Mouse (Mus musculus) forebrain, embryonic 12.5 days (tissue): ENCODE measurements at regions not wholly inside any gene's neighbourhood (a gene's known extent, or its start where the extent isn't known, plus 50 kb on each side); places are given as distances from the start of the nearest gene placed in this dataset.
A peak's percentile ranks its signal among the peaks of the same experiment; 100 is the strongest.

Source experiments
- ATAC-seq: fragments of 200-750 bp; cut with Nextera tagmentation; 2 replicates; pipeline ENCODE4 v1.8.0; 2017; ENCODE audit warnings: moderate TSS enrichment; ENCODE audit not compliant: low FRiP score
- H3K27ac ChIP-seq: fragments of 300-500 bp; sonication (generic); 2 replicates; pipeline ENCODE4 v1.5.1; 2016; ENCODE audit warnings: mild to moderate bottlenecking
- H3K27me3 ChIP-seq: fragments of 300-500 bp; sonication (generic); 2 replicates; pipeline ENCODE4 v1.6.1; 2016; ENCODE audit warnings: mild to moderate bottlenecking
- H3K36me3 ChIP-seq: fragments of 300-500 bp; sonication (generic); replicated peaks from 2 replicates; pipeline ENCODE4 v1.6.1; 2016; ENCODE audit warnings: mild to moderate bottlenecking
- H3K4me1 ChIP-seq: fragments of 300-500 bp; sonication (generic); 2 replicates; pipeline ENCODE4 v1.6.1; 2016
- H3K4me2 ChIP-seq: fragments of 300-500 bp; sonication (generic); 2 replicates; pipeline ENCODE4 v1.6.1; 2016; ENCODE audit warnings: mild to moderate bottlenecking, moderate library complexity
- H3K4me3 ChIP-seq: fragments of 300-500 bp; sonication (generic); replicated peaks from 2 replicates; pipeline ENCODE4 v1.5.1; 2016; ENCODE audit warnings: mild to moderate bottlenecking
- H3K9ac ChIP-seq: fragments of 300-500 bp; sonication (generic); 2 replicates; pipeline ENCODE4 v1.6.1; 2016; ENCODE audit warnings: mild to moderate bottlenecking
- H3K9me3 ChIP-seq: fragments of 300-500 bp; sonication (generic); 2 replicates; pipeline ENCODE4 v1.6.1; 2016
- WGBS: fragments of 180-500 bp; shearing (Covaris S2); methylation state at CpG from one replicate; pipeline ENCODE4 v1.1.7; 2016; 5-methylcytosine and 5-hydroxymethylcytosine counted together

DNA sequence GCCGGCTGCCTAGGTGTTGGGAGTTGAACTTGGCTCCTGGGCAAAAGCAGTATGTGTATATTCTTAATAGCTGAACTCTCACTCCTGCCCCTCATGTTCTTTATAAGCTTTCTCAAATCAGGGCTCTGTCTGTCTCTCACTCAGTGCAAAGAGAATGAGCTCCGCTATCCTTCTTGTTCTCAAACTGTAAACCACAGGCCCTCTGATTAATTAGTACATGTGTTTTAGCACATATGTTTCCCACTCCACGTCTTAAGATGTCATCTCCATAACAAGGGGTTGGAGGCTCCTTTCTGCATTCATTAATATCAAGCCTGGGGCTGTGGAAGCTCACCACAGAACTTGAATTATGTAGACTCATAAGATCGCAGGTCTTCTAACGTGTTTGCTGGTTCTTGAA lies 104.7 kb downstream of the Nsun3 start:
- H3K36me3 ChIP-seq, result no peaks in the 10 kb centered on the region
- no peaks in the 10 kb centered on the region for H3K4me1 ChIP-seq
- no peaks in the 10 kb centered on the region for H3K9me3 ChIP-seq
- no peak overlapping the region for H3K4me3 ChIP-seq
- no peak overlapping the region for H3K9ac ChIP-seq
- no peak overlapping the region for H3K4me2 ChIP-seq
- H3K27ac ChIP-seq, result no peak overlapping the region
- H3K27me3 ChIP-seq, result no peaks in the 10 kb centered on the region
- no peak for ATAC-seq
- WGBS, result 67% methylated on average over 5 of the region's 5 CpGs

DNA sequence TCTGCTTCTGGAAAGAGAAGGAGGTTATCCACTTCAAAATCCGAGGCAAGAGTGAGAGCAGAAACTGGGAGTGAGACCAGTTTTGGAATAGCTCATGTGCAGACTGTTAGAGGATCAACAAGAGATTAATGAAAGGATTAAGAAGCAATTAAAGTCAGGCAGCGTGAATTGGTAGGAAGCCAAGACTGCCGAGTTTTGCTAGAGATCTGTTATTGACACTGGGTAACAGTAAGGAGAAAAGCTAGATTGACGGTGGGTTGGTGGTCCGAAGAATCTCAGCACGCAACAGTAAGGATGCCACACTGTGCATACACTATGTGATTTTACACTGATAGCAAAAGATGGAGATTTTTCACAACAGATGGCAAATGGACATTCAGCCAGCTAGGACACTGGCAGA lies 109.8 kb downstream of the Nsun3 start:
- Histone ChIP-seq H3K4me2 (no peak overlapping the region), H3K9ac (no peak overlapping the region), H3K9me3 (no peaks in the 10 kb centered on the region), H3K4me1 (no peaks in the 10 kb centered on the region), H3K4me3 (no peak overlapping the region), H3K27me3 (no peaks in the 10 kb centered on the region), H3K27ac (no peak overlapping the region), H3K36me3 (no peaks in the 10 kb centered on the region)
- peak; percentile 72; the same call in 1 of the 2 replicates for ATAC-seq
- 60% methylated on average over 6 of the region's 6 CpGs for WGBS

DNA sequence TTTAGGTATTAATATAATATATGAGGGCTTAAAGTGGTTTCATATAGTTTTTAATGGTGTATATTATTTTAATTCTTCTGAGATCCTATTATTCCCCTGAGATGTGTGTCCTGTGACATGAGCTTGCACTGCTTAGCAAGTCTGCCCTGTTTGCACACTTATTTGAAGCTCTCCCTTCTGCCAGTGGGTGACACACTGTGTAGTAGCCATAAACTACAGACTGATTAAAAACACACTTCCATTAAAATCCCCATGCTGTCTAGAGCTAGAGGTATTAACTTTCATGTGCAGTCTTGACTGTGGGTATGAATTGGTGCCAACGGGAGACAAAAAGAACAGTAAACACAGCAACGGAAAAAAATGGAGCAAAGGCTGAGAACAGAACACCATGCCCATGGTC lies 129.2 kb downstream of the Nsun3 start:
- Histone ChIP-seq H3K36me3 (no peaks in the 10 kb centered on the region), H3K4me1 (no peaks in the 10 kb centered on the region)
- no peak for ATAC-seq

DNA sequence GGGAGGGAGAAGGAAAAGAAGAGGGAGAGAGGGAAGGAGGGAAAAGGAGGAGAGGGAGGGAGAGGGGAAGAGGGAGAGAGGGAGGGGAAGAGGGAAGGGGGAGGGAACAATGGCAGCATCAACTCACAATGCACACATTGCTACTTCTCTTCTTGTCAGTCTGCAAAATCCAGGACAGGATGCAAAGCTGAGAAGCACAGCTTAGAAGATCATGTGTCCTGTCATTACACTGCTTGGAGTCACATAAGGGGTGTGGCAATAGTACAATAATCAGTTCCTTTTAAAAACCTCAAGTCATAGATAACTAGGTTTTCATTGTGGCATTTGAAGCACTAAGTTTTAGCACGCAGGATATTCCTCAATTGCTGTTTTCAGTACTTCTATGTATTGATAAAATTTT lies 132.2 kb downstream of the Nsun3 start:
- no peaks in the 10 kb centered on the region for H3K4me1 ChIP-seq
- WGBS, result 83% methylated on average over 1 of the region's 1 CpGs
- no peaks in the 10 kb centered on the region for H3K9me3 ChIP-seq
- peak; percentile 61; the same call in 1 of the 2 replicates for ATAC-seq
- no peaks in the 10 kb centered on the region for H3K36me3 ChIP-seq
- no peak overlapping the region for H3K27ac ChIP-seq
- no peak overlapping the region for H3K4me3 ChIP-seq
- H3K27me3 ChIP-seq, result no peaks in the 10 kb centered on the region
- H3K4me2 ChIP-seq, result no peak overlapping the region
- no peak overlapping the region for H3K9ac ChIP-seq

More for the DNA sequence above, 129.2 kb downstream of the Nsun3 start:
- no peak overlapping the region for H3K4me2 ChIP-seq
- H3K27ac ChIP-seq, result no peak overlapping the region
- H3K4me3 ChIP-seq, result no peak overlapping the region
- H3K9me3 ChIP-seq, result no peaks in the 10 kb centered on the region
- H3K9ac ChIP-seq, result no peak overlapping the region
- H3K27me3 ChIP-seq, result no peaks in the 10 kb centered on the region
- 81% methylated on average over 2 of the region's 2 CpGs for WGBS

DNA sequence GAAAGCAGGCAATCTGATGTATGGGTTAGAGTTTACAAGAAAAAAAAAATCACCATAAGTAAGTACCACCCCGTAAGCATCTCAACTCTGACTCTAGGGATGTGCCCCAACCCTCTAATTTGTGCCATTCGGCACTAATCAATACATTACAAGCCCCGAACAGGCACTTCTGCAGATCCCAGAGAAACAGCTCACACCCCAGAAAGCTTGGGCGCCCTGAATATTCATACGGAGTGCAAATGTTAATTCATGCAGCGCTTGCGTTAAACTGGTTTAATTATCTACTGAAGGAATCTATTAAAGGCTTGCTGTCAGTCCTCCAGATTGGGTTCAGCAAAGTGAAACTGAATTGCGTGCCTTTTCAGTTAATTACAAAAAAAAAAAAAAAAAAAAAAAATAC lies 132.8 kb downstream of the Nsun3 start:
- Histone ChIP-seq H3K9me3 (no peaks in the 10 kb centered on the region), H3K27me3 (no peaks in the 10 kb centered on the region), H3K4me2 (peak overlapping the region; percentile 31; the same call in 1 of the 2 replicates), H3K27ac (no peak overlapping the region), H3K9ac (no peak overlapping the region), H3K36me3 (no peaks in the 10 kb centered on the region), H3K4me3 (no peak overlapping the region), H3K4me1 (no peaks in the 10 kb centered on the region)
- 21% methylated on average over 8 of the region's 8 CpGs for WGBS
- peak; percentile 69 for ATAC-seq

DNA sequence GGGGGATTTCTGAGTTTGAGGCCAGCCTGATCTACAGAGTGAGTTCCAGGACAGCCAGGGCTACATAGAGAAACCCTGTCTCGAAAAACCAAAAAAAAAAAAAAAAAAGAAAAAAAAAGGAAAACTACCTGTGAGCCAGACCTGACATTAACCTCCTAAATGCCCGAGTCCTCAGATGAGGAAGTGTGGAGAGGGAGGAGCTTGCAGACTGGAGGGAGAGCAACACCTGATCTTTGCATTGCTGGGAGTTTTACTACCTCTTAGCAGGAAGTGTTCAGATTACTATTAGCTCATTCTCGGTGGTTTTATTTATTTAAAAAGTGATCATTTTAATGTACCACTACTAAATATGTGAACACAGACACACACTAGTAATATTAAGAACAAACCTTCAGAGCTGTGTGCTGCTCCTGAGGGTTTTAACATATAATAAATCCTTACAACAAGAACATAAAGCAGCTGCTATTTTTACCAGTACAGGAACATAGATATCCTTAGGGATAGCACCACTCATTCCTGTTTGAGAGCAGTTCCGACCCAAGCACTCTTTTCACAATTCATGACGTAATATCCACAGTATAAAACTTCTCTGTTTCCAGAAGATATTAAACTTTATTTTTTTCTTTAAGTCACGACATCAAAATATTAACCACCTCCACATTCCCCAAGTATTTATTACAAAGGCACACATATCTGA lies 133.7 kb downstream of the Nsun3 start:
- no peak for ATAC-seq
- WGBS, result 87% methylated on average over 5 of the region's 6 CpGs
- H3K27me3 ChIP-seq, result no peaks in the 10 kb centered on the region
- H3K4me3 ChIP-seq, result no peak overlapping the region
- no peak overlapping the region for H3K27ac ChIP-seq
- H3K4me2 ChIP-seq, result no peak overlapping the region
- no peaks in the 10 kb centered on the region for H3K4me1 ChIP-seq
- H3K9me3 ChIP-seq, result no peaks in the 10 kb centered on the region
- H3K36me3 ChIP-seq, result no peaks in the 10 kb centered on the region
- H3K9ac ChIP-seq, result no peak overlapping the region

DNA sequence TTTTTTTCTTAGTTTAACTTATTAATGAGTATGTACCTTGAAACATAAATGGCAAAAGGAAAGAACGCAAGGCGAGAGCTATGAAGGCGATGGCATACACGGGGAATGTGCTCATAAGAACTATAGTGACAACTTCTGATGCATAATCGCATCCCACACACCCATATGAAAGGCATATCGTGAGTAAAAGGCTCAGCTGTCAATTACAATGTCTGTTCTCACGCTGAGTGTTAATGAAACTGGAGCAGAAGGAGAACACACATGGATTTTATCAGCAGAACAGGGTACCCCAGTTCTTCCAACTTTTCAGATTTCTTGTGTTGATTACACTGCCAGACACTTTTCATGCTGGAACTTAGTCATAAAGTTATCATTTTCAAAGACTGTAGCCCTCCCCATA lies 135.8 kb downstream of the Nsun3 start:
- Histone ChIP-seq H3K4me3 (no peak overlapping the region), H3K9me3 (no peaks in the 10 kb centered on the region), H3K4me2 (no peak overlapping the region), H3K27ac (no peak overlapping the region), H3K27me3 (no peaks in the 10 kb centered on the region), H3K36me3 (no peaks in the 10 kb centered on the region), H3K4me1 (no peaks in the 10 kb centered on the region), H3K9ac (no peak overlapping the region)
- 82% methylated on average over 7 of the region's 7 CpGs for WGBS
- ATAC-seq, result no peak

DNA sequence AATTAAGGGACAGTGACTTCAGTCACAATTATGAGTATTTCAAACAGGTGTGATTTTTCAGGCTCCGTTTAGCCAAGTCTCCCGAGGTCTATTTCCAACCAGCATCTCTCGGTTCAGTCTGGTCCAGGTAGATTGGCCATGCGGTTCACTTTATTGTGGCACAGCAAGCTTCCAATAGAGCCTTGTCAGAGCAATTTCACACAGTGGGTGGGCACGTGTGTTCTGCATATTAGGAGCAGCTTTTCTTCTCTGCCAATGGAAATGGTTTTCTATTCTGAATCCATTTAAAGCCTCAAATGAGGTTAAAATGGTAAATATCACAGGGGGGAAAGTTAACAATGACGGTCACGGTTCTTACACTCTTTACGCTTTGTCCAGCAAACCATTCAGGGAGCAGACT lies 138.3 kb downstream of the Nsun3 start:
- 59% methylated on average over 8 of the region's 8 CpGs for WGBS
- no peak for ATAC-seq
- H3K9ac ChIP-seq, result no peak overlapping the region

DNA sequence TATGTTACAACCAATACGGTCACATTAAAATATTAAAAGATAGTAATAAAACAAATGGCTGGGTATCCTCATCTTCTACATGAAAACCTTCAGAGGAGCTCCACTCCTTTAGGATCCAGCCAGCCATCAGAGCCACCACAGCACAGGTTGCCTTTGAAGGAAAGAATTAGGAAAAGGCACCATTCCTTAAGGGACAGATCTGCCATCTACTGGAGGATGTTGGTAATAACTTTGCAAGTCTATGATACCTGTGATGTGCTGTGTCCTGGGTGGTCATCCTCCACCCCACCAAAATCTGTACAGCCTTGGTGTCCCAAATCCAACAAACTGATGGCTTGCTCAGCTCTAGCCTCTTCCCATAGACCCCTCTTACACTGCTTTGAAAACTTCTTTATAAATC lies 140.5 kb downstream of the Nsun3 start:
- peak; percentile 64 for ATAC-seq

More for the DNA sequence above, 138.3 kb downstream of the Nsun3 start:
- Histone ChIP-seq H3K9me3 (no peaks in the 10 kb centered on the region), H3K4me3 (no peak overlapping the region), H3K27me3 (no peaks in the 10 kb centered on the region), H3K4me2 (no peak overlapping the region), H3K4me1 (no peaks in the 10 kb centered on the region), H3K27ac (no peak overlapping the region), H3K36me3 (no peaks in the 10 kb centered on the region)

DNA sequence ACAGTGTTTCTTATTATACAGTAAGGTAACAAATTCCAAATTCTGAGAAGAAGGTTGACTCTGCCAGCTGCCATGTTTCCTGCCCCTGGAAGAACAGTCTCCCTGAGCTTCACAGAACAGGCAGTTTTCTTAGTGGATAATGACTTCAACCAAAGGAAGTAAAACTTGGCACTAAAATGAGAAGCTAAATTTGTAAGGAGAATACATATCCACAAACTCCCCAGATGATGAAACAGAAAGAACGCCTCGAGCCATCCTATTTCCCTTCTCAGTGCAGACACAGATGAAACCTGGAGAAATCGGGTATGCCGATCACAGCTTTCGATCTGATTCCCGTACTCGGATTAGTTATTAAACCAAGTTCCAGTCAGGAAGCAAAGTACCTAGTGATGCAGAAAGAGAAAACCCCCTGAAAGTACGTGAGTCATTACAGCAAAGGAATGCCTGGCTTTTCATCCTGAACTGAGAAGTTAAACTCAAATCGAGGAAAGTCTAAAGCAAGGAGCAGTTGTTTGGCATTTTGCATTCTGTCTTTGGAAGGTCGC lies 143.7 kb downstream of the Nsun3 start:
- no peak overlapping the region for H3K4me3 ChIP-seq
- H3K27ac ChIP-seq, result no peak overlapping the region
- no peaks in the 10 kb centered on the region for H3K36me3 ChIP-seq
- no peak overlapping the region for H3K9ac ChIP-seq
- no peaks in the 10 kb centered on the region for H3K27me3 ChIP-seq
- WGBS, result 89% methylated on average over 10 of the region's 10 CpGs
- no peaks in the 10 kb centered on the region for H3K4me1 ChIP-seq
- ATAC-seq, result no peak
- no peak overlapping the region for H3K4me2 ChIP-seq
- H3K9me3 ChIP-seq, result no peaks in the 10 kb centered on the region

More for the DNA sequence above, 140.5 kb downstream of the Nsun3 start:
- Histone ChIP-seq H3K9me3 (no peaks in the 10 kb centered on the region), H3K36me3 (no peaks in the 10 kb centered on the region), H3K27me3 (no peaks in the 10 kb centered on the region), H3K4me3 (no peak overlapping the region), H3K4me1 (no peaks in the 10 kb centered on the region), H3K4me2 (no peak overlapping the region), H3K27ac (no peak overlapping the region), H3K9ac (no peak overlapping the region)
- 72% methylated on average over 1 of the region's 1 CpGs for WGBS

DNA sequence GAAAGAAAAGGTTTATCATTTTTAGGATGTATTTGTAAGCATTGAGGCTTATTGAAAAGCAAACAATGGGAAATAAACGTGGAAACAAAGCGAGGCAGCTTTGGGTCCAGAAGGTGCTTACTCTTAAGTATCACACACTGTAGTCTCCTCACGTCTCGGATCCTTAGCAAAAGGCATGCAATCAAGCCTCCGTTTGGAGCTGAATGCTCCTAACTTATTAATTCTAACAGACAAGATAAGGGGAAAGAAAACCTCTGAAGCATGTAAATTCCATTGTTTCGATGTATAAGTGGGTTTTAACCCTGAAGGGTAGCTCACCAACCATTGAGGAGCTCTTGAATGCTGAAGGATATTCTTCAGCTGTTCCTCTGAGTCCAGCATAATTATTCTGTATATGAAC lies 162.7 kb downstream of the Nsun3 start:
- 50% methylated on average over 6 of the region's 6 CpGs for WGBS

DNA sequence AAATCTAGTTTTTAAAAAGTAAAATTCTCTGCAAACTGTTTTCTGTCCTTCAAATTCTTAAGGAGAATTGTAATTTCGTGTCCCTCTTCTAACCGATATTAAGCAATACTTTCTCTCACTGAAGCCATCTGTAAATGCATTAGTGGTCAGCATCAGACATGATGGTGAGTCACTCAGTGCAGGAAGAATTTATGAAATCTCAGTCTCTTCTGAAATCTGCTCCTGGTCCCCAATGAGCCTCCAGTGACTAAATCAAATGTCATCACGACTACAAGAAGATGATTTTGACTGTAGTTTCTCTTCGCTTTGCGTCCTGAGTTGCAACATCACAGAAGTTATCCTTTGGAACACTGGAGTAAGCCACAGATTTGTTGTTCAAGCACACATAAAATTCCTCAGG lies 175.7 kb downstream of the Nsun3 start:
- Histone ChIP-seq H3K4me2 (no peak overlapping the region), H3K4me1 (no peaks in the 10 kb centered on the region), H3K27ac (no peak overlapping the region), H3K9ac (no peak overlapping the region), H3K27me3 (no peaks in the 10 kb centered on the region), H3K4me3 (no peak overlapping the region), H3K36me3 (no peaks in the 10 kb centered on the region), H3K9me3 (no peaks in the 10 kb centered on the region)
- 90% methylated on average over 5 of the region's 5 CpGs for WGBS
- no peak for ATAC-seq

More for the DNA sequence above, 162.7 kb downstream of the Nsun3 start:
- H3K27me3 ChIP-seq, result no peaks in the 10 kb centered on the region
- no peaks in the 10 kb centered on the region for H3K9me3 ChIP-seq
- H3K36me3 ChIP-seq, result no peaks in the 10 kb centered on the region
- 0 out of 2 replicates have a peak, but pooled peaks cover 3% of the 10 kb centered on the region for H3K4me1 ChIP-seq
- H3K27ac ChIP-seq, result no peak overlapping the region
- ATAC-seq, result no peak
- H3K4me3 ChIP-seq, result no peak overlapping the region
- no peak overlapping the region for H3K9ac ChIP-seq
- no peak overlapping the region for H3K4me2 ChIP-seq

DNA sequence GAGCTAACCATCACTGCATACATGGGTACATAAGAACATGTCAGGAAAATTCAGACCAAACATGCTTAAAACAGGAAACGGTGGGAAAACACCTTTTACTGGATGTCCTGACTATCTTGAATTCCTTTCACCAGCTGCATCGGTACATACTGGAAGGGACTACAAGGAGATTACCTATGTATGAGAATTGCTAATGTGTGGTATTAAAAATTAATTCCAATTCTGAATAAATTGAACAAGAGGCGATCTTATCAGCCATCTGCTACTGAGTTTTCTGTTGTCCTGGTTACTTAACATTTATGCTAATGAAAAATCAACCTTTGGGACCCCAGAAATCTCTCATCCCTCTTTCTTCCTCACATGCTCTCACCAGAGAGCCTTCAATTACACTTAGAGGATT lies 178.0 kb downstream of the Nsun3 start:
- Histone ChIP-seq H3K9ac (no peak overlapping the region), H3K4me1 (no peaks in the 10 kb centered on the region), H3K4me2 (no peak overlapping the region), H3K4me3 (no peak overlapping the region), H3K9me3 (no peaks in the 10 kb centered on the region), H3K36me3 (no peaks in the 10 kb centered on the region), H3K27me3 (no peaks in the 10 kb centered on the region), H3K27ac (no peak overlapping the region)
- WGBS, result 87% methylated on average over 3 of the region's 3 CpGs
- no peak for ATAC-seq
